Mouse (Mus musculus): ENCODE measurements around the gene Il12rb1. TPM values are rescaled to one million over a fixed set of nuclear protein-coding genes. Genes with fewer than 3 reads are reported as not detected.
A peak's percentile ranks its signal among the peaks of the same experiment; 100 is the strongest.

Il12rb1 gene
- polyA plus RNA-seq, 1 experiment from 2014 or later = 0.19 TPM

GRCm38 (mm10) chr8:70801830-70802229, 6.4 kb upstream of the Il12rb1 start:
- H3K4me3 ChIP-seq (ENCODE audit: low read depth, low read length) = no peak overlapping the region
- H3K4me1 ChIP-seq (replicated peaks; ENCODE audit: control insufficient read depth, insufficient read depth) = peaks cover 4% of the 10 kb centered on the region; the same call in 1 of the 2 replicates
- H3K36me3 ChIP-seq (ENCODE audit: control insufficient read depth, insufficient read depth, low read length) = no peaks in the 10 kb centered on the region
- TF ChIP-seq EP300 (optimal IDR thresholded peaks at IDR 0.05) (no peak), CTCF (IDR thresholded peaks at IDR 0.05; ENCODE audit: low read depth) (no peak)
- H3K9ac ChIP-seq (ENCODE audit: low read length) = no peak overlapping the region
- 100% methylated on average over 1 of the region's 1 CpGs for WGBS
- ATAC-seq (ENCODE audit: low FRiP score, low TSS enrichment) (no peak), DNase-seq (ENCODE audit: low spot score) (no peak)
- no peaks in the 10 kb centered on the region for H3K9me3 ChIP-seq (ENCODE audit: control insufficient read depth, low read length)
- no peak overlapping the region for H3K27ac ChIP-seq (replicated peaks)
- no peak overlapping the region for H3K4me2 ChIP-seq (replicated peaks; ENCODE audit: low read depth)
- H3K27me3 ChIP-seq (ENCODE audit: control insufficient read depth, insufficient read depth, low read length) = peaks cover 2% of the 10 kb centered on the region; the same call in 1 of the 2 replicates

- Histone ChIP-seq H3K9ac (ENCODE audit: low read length) (no peak overlapping the region), H3K36me3 (ENCODE audit: control insufficient read depth, insufficient read depth, low read length) (no peaks in the 10 kb centered on the region), H3K9me3 (ENCODE audit: control insufficient read depth, low read length) (no peaks in the 10 kb centered on the region), H3K4me3 (ENCODE audit: low read depth, low read length) (no peak overlapping the region), H3K4me1 (replicated peaks; ENCODE audit: control insufficient read depth, insufficient read depth) (peaks cover 4% of the 10 kb centered on the region; the same call in 1 of the 2 replicates), H3K27ac (replicated peaks) (no peak overlapping the region), H3K27me3 (ENCODE audit: control insufficient read depth, insufficient read depth, low read length) (peaks cover 2% of the 10 kb centered on the region; the same call in 1 of the 2 replicates), H3K4me2 (replicated peaks; ENCODE audit: low read depth) (no peak overlapping the region)
- TF ChIP-seq CTCF (IDR thresholded peaks at IDR 0.05; ENCODE audit: low read depth) (no peak), EP300 (optimal IDR thresholded peaks at IDR 0.05) (no peak)
- no peak for ATAC-seq (ENCODE audit: low FRiP score, low TSS enrichment)
- 59% methylated on average over 11 of the region's 11 CpGs for WGBS
- peak; percentile 31 for DNase-seq (ENCODE audit: low spot score)
Measured at GRCm38 (mm10) chr8:70802786-70803510, 5.3 kb upstream of the Il12rb1 start.

- peaks cover 2% of the 10 kb centered on the region; the same call in 1 of the 2 replicates for H3K27me3 ChIP-seq (ENCODE audit: control insufficient read depth, insufficient read depth, low read length)
- H3K9me3 ChIP-seq (ENCODE audit: control insufficient read depth, low read length) = no peaks in the 10 kb centered on the region
- peak overlapping the region; percentile 23 for H3K9ac ChIP-seq (ENCODE audit: low read length)
- peak overlapping the region; percentile 44 for H3K4me3 ChIP-seq (ENCODE audit: low read depth, low read length)
- H3K36me3 ChIP-seq (ENCODE audit: control insufficient read depth, insufficient read depth, low read length) = no peaks in the 10 kb centered on the region
- H3K27ac ChIP-seq (replicated peaks) = peak overlapping the region; percentile 4; the same call in 1 of the 2 replicates
- WGBS = 2% methylated on average over 40 of the region's 47 CpGs
- H3K4me2 ChIP-seq (replicated peaks; ENCODE audit: low read depth) = peak overlapping the region; percentile 88
- ATAC-seq (ENCODE audit: low FRiP score, low TSS enrichment) (peak; percentile 14; the same call in 1 of the 2 replicates), DNase-seq (ENCODE audit: low spot score) (peak; percentile 32)
- no peak for TF ChIP-seq EP300 (optimal IDR thresholded peaks at IDR 0.05)
- TF ChIP-seq CTCF (IDR thresholded peaks at IDR 0.05; ENCODE audit: low read depth) = no peak
- peaks cover 2% of the 10 kb centered on the region; the same call in 1 of the 2 replicates for H3K4me1 ChIP-seq (replicated peaks; ENCODE audit: control insufficient read depth, insufficient read depth)
Measured at GRCm38 (mm10) chr8:70803761-70804480, 4.3 kb upstream of the Il12rb1 start.

GRCm38 (mm10) chr8:70804481-70805206, 3.6 kb upstream of the Il12rb1 start, which contains the start of gene Mast3:
TSS of gene Mast3 (minus strand) at chr8:70805054.
- Histone ChIP-seq H3K27me3 (ENCODE audit: control insufficient read depth, insufficient read depth, low read length) (peaks cover 2% of the 10 kb centered on the region; the same call in 1 of the 2 replicates), H3K27ac (replicated peaks) (peak within 1 kb of the TSS; percentile 4; the same call in 1 of the 2 replicates), H3K36me3 (ENCODE audit: control insufficient read depth, insufficient read depth, low read length) (no peaks in the 10 kb centered on the region), H3K4me2 (replicated peaks; ENCODE audit: low read depth) (peak within 1 kb of the TSS; percentile 88), H3K9me3 (ENCODE audit: control insufficient read depth, low read length) (no peaks in the 10 kb centered on the region), H3K4me3 (ENCODE audit: low read depth, low read length) (peak within 1 kb of the TSS; percentile 44), H3K9ac (ENCODE audit: low read length) (peak within 1 kb of the TSS; percentile 53), H3K4me1 (replicated peaks; ENCODE audit: control insufficient read depth, insufficient read depth) (peaks cover 2% of the 10 kb centered on the region; the same call in 1 of the 2 replicates)
- peak; percentile 88 for ATAC-seq (ENCODE audit: low FRiP score, low TSS enrichment)
- peak; percentile 93 for DNase-seq (ENCODE audit: low spot score)
- WGBS = under 1% methylated on average over 45 of the region's 45 CpGs
- no peak for TF ChIP-seq EP300 (optimal IDR thresholded peaks at IDR 0.05)
- no peak for TF ChIP-seq CTCF (IDR thresholded peaks at IDR 0.05; ENCODE audit: low read depth)

GRCm38 (mm10) chr8:70806541-70806940, 1.7 kb upstream of the Il12rb1 start:
- TF ChIP-seq CTCF (IDR thresholded peaks at IDR 0.05; ENCODE audit: low read depth) (no peak), EP300 (optimal IDR thresholded peaks at IDR 0.05) (no peak)
- DNase-seq (ENCODE audit: low spot score) = no peak
- no peak overlapping the region for H3K4me2 ChIP-seq (replicated peaks; ENCODE audit: low read depth)
- H3K9ac ChIP-seq (ENCODE audit: low read length) = no peak overlapping the region
- no peaks in the 10 kb centered on the region for H3K9me3 ChIP-seq (ENCODE audit: control insufficient read depth, low read length)
- H3K27me3 ChIP-seq (ENCODE audit: control insufficient read depth, insufficient read depth, low read length) = peaks cover 2% of the 10 kb centered on the region; the same call in 1 of the 2 replicates
- 79% methylated on average over 4 of the region's 4 CpGs for WGBS
- no peak overlapping the region for H3K4me3 ChIP-seq (ENCODE audit: low read depth, low read length)
- no peak overlapping the region for H3K27ac ChIP-seq (replicated peaks)
- peaks cover 2% of the 10 kb centered on the region; the same call in 1 of the 2 replicates for H3K4me1 ChIP-seq (replicated peaks; ENCODE audit: control insufficient read depth, insufficient read depth)
- no peaks in the 10 kb centered on the region for H3K36me3 ChIP-seq (ENCODE audit: control insufficient read depth, insufficient read depth, low read length)
- no peak for ATAC-seq (ENCODE audit: low FRiP score, low TSS enrichment)
